Mouse (Mus musculus) C2C12 (cell line): ENCODE measurements around the gene Slc9a7. TPM values are rescaled to one million over a fixed set of nuclear protein-coding genes. Genes with fewer than 3 reads are reported as not detected.
A peak's percentile ranks its signal among the peaks of the same experiment; 100 is the strongest.

Source experiments
- H3K27me3 ChIP-seq: one replicate; pipeline ENCODE4 v1.6.1; 2011; ENCODE audit not compliant: control insufficient read depth, insufficient read depth, insufficient read length
- H3K36me3 ChIP-seq: one replicate; pipeline ENCODE4 v1.6.1; 2011; ENCODE audit not compliant: control insufficient read depth, insufficient read depth
- H3K4me3 ChIP-seq: one replicate; pipeline ENCODE4 v1.5.1; 2011; ENCODE audit warnings: mild to moderate bottlenecking, control low read depth; ENCODE audit not compliant: poor library complexity, insufficient read depth, severe bottlenecking
- H3K79me2 ChIP-seq: one replicate; pipeline ENCODE4 v1.6.1; 2011; ENCODE audit not compliant: control insufficient read depth, insufficient read depth
- H3K79me3 ChIP-seq: one replicate; pipeline ENCODE4 v1.6.1; 2011; ENCODE audit warnings: low read depth, control low read depth
- H3ac ChIP-seq: one replicate; pipeline ENCODE3; 2011; ENCODE audit warnings: low read depth; ENCODE audit not compliant: control insufficient read depth, insufficient read length
- CEBPB ChIP-seq: IDR thresholded peaks from one replicate; pipeline ENCODE4 v1.6.1; 2011; ENCODE audit warnings: low read depth, mild to moderate bottlenecking, control low read depth, moderate library complexity
- CTCF ChIP-seq: IDR thresholded peaks from one replicate; pipeline ENCODE4 v1.5.1; 2011; ENCODE audit not compliant: control insufficient read depth, insufficient read depth, insufficient read length
- FOSL1 ChIP-seq: IDR thresholded peaks from one replicate; pipeline ENCODE4 v1.8.0; 2011; ENCODE audit warnings: mild to moderate bottlenecking, low read length; ENCODE audit not compliant: poor library complexity, insufficient read depth, severe bottlenecking
- MAX ChIP-seq: IDR thresholded peaks from one replicate; pipeline ENCODE4 v1.6.1; 2011; ENCODE audit warnings: mild to moderate bottlenecking, control low read depth
- MYOD1 ChIP-seq: IDR thresholded peaks from one replicate; pipeline ENCODE4 v1.6.1; 2011; ENCODE audit warnings: low read depth; ENCODE audit not compliant: control insufficient read depth, insufficient read length
- MYOG ChIP-seq: IDR thresholded peaks from one replicate; pipeline ENCODE4 v1.6.1; 2011; ENCODE audit not compliant: control insufficient read depth, insufficient read length; ENCODE audit errors: extremely low read depth
- USF1 ChIP-seq: IDR thresholded peaks from one replicate; pipeline ENCODE4 v1.6.1; 2011; ENCODE audit warnings: low read depth, mild to moderate bottlenecking, control low read depth, moderate library complexity
- polyA plus RNA-seq: library from polyadenylated mRNA; unstranded; fragments of >200 nt; fragmentation: generic; extraction: Trizol; gene quantifications from one replicate; pipeline ENCODE4 v1.2.1, GENCODE M21; 2012; ENCODE audit warnings: missing spikeins

The Slc9a7 gene
- polyA plus RNA-seq, 1 experiment = 0.02 TPM

DNA sequence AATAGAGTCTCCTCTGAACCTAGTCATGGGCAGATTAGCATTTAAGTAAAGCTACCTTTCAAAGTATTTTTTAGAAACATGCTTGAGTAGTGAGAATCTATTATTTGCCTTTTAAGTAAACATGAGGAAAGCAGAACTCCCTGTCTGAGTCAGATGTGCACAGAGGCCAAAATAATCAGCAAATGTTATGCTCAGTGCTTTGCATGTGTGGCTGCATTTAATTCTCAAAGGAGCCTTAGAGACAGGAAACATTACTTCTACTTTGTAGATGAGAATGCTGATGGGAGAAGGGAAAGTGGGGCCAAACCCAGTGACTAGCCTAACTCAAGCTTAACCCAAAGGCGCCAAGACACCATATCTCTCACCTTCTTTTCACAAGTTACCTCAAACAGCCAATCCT is 114.8 kb downstream of the Slc9a7 start:
- TF ChIP-seq MYOD1 = no peak
- TF ChIP-seq MYOG = no peak
- no peak for TF ChIP-seq CEBPB
- no peak for TF ChIP-seq USF1
- TF ChIP-seq FOSL1 = no peak
- no peak for TF ChIP-seq MAX
- TF ChIP-seq CTCF = no peak
- no peaks in the 10 kb centered on the region for H3K27me3 ChIP-seq
- no peak overlapping the region for H3K4me3 ChIP-seq
- H3K79me3 ChIP-seq = no peaks in the 10 kb centered on the region
- H3K79me2 ChIP-seq = no peaks in the 10 kb centered on the region
- no peak overlapping the region for H3ac ChIP-seq
- H3K36me3 ChIP-seq = no peaks in the 10 kb centered on the region

DNA sequence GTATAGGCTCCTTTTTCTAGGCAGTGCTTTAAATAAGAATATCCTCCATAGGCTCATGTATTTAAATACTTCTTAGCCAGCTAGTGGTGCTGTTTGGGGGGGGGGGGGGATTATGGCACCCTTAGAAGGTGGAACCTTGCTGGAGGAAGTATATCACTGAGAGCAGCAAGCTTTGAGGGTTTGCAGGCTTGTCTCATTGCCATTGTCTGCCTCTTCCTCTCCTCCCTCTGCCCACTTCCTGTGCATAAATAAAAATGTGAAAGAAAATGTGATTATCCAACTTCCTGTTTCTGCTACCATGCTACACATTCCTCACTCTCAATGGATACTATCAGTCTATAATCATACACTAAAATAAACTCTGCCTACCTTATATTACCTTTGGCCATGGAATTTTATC is 123.2 kb downstream of the Slc9a7 start:
- no peaks in the 10 kb centered on the region for H3K27me3 ChIP-seq
- H3K4me3 ChIP-seq = no peak overlapping the region
- no peak for TF ChIP-seq CTCF
- TF ChIP-seq MYOD1 = no peak
- TF ChIP-seq CEBPB = no peak
- no peak for TF ChIP-seq FOSL1
- TF ChIP-seq MYOG = no peak
- TF ChIP-seq USF1 = no peak
- TF ChIP-seq MAX = no peak
- H3ac ChIP-seq = no peak overlapping the region
- no peaks in the 10 kb centered on the region for H3K36me3 ChIP-seq
- H3K79me3 ChIP-seq = no peaks in the 10 kb centered on the region
- no peaks in the 10 kb centered on the region for H3K79me2 ChIP-seq

DNA sequence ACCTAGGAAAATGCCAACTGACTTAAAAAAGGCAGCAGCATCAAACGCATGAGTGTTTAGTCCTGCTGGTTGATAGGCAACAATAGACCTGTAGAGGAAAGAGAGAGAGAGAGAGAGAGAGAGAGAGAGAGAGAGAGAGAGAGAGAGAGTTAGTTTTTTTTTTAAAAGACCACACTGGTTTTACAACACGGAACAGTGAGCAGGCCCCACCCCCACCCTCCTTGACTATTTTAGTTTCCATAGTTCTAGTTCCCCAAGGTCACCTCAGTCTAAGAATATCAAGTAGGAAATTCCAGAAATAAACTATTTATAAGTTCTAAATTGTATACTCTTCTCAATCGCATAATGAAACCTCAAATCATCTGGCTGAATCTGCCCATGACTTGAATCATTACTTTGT is 126.6 kb downstream of the Slc9a7 start:
- Histone ChIP-seq H3ac (no peak overlapping the region), H3K4me3 (no peak overlapping the region), H3K79me2 (no peaks in the 10 kb centered on the region), H3K79me3 (no peaks in the 10 kb centered on the region), H3K36me3 (no peaks in the 10 kb centered on the region), H3K27me3 (no peaks in the 10 kb centered on the region)
- TF ChIP-seq CEBPB = no peak

DNA sequence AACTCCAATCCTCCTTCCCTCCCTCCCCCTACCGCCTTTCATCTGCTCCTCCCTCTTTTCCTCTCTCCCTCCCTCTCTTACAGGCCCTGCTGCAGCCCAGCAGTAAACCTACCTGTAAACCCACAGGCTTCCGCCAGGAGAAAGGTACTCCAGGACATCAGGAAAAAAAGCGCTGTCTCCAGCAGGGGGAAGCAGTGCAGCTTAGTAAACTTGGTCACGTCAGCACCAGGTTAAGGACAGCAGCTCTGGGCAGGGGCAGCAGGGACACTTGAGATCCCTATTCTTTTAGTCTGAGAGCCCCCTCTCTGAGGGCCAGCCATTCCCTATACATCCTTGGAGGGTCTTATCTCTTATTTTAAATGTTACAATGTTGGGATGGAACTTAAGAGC is 129.3 kb downstream of the Slc9a7 start:
- peak; percentile 11 for TF ChIP-seq CTCF
- no peak for TF ChIP-seq FOSL1
- Histone ChIP-seq H3K79me2 (no peaks in the 10 kb centered on the region), H3K4me3 (no peak overlapping the region), H3ac (no peak overlapping the region), H3K36me3 (no peaks in the 10 kb centered on the region), H3K27me3 (no peaks in the 10 kb centered on the region), H3K79me3 (no peaks in the 10 kb centered on the region)

DNA sequence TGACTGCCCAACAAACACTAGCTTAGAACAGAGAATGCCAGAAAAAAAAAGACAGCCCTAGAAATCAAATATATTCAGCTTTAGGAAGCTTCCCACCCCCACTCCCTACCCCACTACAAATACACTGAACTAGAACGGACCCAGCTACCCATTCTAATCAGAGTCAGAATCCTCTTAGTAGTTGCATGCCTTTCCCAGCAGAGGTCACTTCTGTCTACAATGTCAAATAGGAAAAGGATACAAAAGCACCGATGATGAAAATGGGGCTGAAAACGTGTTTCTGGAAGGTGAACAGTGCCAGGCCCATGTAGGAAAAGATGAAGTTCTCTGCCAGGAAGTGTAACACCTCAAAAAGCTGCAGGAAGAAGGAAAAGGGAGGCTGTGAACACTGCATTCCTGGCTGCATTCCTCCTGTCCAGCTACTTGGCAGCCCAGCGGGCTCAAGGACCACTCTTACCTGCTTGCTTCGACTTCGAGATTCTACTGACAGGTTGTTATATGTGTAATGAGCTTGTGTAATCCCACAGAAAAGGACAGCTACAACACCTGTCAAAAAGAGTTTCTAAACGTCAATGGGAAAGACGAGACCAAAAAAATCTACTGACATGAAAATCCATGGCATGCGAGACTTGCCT is 129.8 kb downstream of the Slc9a7 start:
- Histone ChIP-seq H3K4me3 (no peak overlapping the region), H3K79me3 (no peaks in the 10 kb centered on the region), H3K36me3 (no peaks in the 10 kb centered on the region), H3K27me3 (no peaks in the 10 kb centered on the region), H3ac (no peak overlapping the region), H3K79me2 (no peaks in the 10 kb centered on the region)
- TF ChIP-seq CTCF (no peak), MAX (no peak), FOSL1 (no peak), USF1 (no peak), CEBPB (no peak), MYOG (no peak), MYOD1 (no peak)

DNA sequence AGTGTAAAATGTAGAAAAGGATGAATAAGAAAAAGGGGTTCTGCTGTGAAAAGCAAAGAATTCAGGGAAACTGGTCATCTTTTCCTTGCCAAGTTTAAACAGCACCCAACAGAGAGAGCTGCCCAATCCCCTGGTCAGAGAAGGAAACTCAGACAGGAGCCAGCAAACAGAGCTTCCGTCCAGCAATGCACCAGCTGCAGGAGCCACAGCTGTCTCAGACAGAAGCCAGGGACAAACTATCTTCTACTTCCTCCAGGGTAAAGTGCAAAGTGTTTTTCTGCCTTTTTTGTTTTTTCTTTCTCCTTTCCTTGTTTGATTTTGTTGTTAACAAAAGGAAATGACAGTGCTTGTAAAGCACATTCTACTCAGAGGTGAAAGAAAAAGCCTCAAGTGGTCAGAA is 131.3 kb downstream of the Slc9a7 start:
- no peak overlapping the region for H3ac ChIP-seq
- TF ChIP-seq MAX (no peak), MYOG (no peak)
- H3K27me3 ChIP-seq = no peaks in the 10 kb centered on the region
- no peaks in the 10 kb centered on the region for H3K36me3 ChIP-seq
- no peaks in the 10 kb centered on the region for H3K79me3 ChIP-seq
- no peak overlapping the region for H3K4me3 ChIP-seq
- H3K79me2 ChIP-seq = no peaks in the 10 kb centered on the region
